Mouse (Mus musculus) adrenal gland, adult 2 months (tissue): ENCODE measurements around the gene Dcdc2c. TPM values are rescaled to one million over a fixed set of nuclear protein-coding genes. Genes with fewer than 3 reads are reported as not detected.
A peak's percentile ranks its signal among the peaks of the same experiment; 100 is the strongest.

ENCODE experiments used
- DNase-seq: peaks from one replicate; pipeline ENCODE4 v3.0.0; 2021
- long read RNA-seq: library from polyadenylated mRNA; stranded (forward); transcript quantifications from one replicate; pipeline ENCODE4 v2.0.0, GENCODE M21; 2021
- polyA plus RNA-seq: library from polyadenylated mRNA; depleted of rRNA; stranded (reverse); fragments of >200 nt; gene quantifications from 2 replicates; pipeline ENCODE4 v1.2.3, GENCODE M21; 2012; rRNA removed
- total RNA-seq, 2 experiments: library from RNA; stranded (reverse); gene quantifications; 2 replicates each; pipeline ENCODE4 v1.2.3; 2021

Dcdc2c gene
- total RNA-seq (under 1 TPM in 1 of 2 experiments, not detected in 1; 0.20 TPM), polyA plus RNA-seq (not detected in 2 replicates)
- long read RNA-seq: 0 reads

DNA sequence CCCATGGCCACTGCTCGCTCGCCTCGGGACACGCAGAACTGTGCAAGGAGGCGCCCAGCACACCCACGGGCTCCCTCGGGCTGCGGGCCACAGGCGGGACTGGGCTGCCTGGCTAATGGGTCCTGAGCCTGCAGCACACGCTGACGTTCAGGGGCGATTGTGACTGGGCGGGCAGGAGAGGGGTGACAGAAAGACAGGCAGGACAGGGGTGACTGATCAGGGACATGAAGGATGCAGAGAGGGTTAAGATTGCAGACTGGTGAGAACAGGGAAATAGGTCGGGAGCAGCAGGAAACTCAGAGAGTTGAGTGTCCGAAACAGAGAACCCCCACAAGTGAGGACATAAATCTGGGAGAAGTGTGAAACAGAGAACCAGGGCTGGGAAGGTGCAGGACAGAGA is at the start of gene Dcdc2c:
Dcdc2c (minus strand) TSS at position 101 of the 400 bp plus-strand sequence.
- DNase-seq: no peak

DNA sequence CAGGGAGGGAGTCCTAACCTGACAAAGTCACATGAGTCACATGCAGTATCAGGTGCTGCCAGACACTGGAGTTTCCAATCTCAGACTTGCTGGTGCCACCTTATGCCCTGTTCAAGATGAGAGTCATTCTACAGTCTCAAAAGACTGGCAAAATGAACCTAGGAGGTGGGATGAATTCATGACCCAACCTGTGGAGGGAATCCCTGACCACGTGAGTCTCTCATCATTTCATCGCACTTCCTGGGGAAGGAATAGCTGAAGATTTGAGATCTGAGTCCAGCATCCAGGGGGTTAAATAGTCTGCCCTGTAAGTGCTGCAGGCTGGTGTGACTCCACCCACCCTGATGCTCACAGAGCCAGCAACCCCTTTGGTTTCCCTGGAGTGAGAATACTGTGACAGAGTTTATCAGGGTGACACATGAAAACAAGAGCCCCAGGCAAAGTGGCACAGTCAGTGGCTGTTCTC is 46.4 kb upstream of the Dcdc2c start:
- no peak for DNase-seq

GRCm38 (mm10) chr12:28598110-28598509 is 45.9 kb upstream of the Dcdc2c start:
- no peak for DNase-seq

DNA sequence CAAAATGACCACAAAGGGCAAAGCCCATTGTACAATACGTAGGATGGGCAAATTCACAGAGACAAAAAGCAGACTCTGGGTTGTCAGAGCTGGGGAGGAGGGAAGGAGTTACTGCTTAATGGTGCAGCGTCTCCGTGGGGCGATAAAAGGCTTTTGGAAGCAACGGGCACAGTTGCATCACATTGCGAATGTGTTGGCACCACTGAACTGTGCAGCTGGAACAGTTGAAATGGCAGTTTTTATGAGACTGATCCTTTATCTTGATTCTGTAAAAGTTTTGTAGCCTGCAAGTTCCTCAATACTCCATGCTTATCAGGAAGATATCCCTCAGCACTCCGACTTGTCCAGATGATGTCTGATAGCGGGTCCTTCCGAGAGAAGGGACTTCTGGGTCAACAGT is 45.5 kb upstream of the Dcdc2c start:
- no peak for DNase-seq

DNA sequence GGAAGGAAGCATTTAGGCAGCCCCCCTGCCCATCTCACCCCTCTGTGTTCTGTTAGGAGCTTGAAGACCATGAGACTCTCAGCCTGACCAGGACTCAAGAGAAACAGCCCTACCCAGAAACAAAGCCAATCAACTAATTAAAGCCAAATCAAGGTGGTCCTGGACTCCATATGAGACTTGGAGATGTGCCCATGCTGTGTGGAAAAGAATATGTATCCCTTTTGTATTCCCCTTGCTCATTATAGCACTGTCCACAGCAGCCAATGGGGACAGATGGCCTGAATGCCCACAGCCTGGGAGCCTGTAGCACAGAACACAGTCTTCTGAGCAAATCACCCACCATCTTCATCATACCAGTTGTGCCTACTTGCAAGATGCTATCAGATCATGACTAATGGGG is 44.7 kb upstream of the Dcdc2c start:
- no peak for DNase-seq

DNA sequence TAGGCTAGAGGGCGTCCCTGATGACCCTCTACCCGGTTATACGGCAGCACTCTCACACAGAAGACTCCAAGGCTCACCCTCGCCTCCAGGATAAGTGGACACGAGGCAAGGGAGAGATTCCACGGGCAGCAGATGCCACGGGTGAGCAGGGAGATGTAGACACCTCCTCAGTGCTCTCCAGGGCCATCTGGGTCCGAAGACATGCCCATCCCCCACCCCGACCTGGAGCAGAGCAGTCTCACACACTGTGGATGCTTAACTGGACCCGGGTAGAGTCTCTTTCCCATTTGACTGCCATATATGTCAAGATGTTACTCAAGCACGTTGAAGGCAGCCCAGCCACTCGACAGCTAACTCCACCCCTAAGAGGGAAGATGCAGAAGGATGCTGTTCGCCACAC is 38.2 kb upstream of the Dcdc2c start:
- DNase-seq: no peak

DNA sequence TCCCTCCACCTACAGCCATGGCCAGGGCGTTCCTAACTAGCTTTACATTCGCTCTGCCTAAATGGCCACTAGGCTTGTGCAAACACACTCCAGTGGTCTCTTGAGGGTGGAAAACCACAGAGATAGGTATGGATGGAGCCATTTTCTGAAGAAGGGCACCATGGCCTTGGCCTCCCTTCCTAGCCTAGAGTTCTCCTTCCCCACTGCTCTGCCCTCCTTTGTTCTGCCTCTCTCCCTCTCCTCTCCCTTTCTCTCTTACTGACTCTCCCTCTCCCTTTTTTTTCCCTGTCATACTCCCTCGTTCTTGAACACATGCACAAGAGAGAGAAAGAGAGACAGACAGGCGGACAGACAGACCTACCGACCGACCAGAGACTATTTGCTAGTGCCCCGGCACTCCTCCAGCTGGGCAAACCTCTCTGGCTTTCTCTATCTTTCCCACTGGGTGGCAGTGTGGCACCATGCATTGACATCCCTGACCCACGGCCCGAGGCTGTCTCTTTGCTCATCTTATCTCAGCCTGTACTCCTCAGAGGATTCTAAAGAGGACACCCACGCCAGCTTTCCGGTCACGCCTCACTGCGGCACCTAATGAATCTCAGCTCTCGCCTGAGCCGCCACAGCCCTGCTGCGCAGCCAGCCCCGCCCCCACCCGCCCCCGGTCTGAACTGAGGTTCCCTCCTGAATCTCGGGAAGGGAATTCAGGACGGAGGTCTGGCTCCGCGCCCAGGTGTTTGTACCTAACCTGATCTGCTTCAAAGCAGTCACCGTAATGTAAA is 37.1 kb upstream of the Dcdc2c start:
- peak; percentile 87 for DNase-seq

DNA sequence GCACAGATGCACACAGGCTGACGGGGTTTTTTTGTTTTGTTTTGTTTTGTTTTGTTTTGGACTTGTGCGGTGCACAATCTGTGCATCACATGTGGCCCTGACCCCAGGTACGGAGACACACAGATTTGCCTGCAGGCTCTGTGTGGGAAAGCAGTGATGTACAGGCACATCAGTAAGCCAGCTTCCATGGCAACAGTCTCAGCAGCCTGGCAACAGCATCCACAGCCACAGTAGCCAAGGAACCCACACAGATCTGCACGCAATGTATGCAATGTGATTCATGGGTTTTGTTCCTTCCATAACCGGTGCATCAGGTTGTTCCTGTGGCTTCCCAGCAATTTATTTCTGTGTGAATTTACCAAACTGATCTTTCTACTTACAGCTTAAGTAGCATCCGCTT is 35.8 kb upstream of the Dcdc2c start:
- no peak for DNase-seq

DNA sequence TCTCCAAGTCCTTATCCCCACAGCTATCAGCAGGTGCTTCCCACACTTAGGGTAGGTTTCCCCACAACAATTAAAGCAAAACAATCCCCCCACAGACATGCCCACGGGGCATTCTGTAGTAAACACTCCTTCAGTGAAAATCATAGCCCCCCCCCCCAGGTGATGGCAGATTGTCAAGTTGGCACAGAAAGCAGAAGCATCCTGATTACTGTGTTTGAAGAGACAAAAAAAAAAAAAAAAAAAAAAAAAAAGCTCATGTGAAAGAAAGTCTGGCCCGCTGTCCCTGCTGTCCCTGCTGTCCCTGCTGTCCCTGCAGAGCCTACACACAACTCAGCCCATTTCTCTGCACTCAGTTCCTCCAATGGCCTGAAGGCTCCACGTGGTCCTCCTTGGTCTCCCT is 31.8 kb upstream of the Dcdc2c start:
- DNase-seq: no peak

GRCm38 (mm10) chr12:28582423-28582822 is 30.2 kb upstream of the Dcdc2c start, which contains the start of gene Allc:
TSS of gene Allc (minus strand) at chr12:28582523.
- DNase-seq: no peak

- peak; percentile 16 for DNase-seq
Measured at GRCm38 (mm10) chr12:28579132-28579531, 26.9 kb upstream of the Dcdc2c start.

DNA sequence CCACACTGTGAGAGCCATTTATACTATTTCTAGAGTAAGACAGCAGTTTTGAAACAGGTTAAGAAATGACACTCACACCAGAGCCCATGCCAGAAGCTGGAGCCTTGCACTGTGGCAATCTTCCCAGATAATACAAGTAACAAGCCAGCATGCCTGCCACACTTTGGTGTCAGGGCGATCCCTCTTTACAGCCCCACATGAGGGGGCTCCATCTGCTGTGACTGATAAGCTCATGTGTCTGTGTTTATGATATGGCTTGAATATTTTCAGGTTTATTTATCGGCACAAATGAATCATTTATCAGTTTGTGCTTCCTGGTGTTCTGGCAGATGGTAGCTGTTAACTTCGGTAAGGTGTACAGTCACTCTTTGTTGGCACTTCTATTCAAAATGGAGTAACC is 25.9 kb upstream of the Dcdc2c start:
- no peak for DNase-seq

GRCm38 (mm10) chr12:28575366-28576070 is 23.3 kb upstream of the Dcdc2c start:
- DNase-seq: no peak

DNA sequence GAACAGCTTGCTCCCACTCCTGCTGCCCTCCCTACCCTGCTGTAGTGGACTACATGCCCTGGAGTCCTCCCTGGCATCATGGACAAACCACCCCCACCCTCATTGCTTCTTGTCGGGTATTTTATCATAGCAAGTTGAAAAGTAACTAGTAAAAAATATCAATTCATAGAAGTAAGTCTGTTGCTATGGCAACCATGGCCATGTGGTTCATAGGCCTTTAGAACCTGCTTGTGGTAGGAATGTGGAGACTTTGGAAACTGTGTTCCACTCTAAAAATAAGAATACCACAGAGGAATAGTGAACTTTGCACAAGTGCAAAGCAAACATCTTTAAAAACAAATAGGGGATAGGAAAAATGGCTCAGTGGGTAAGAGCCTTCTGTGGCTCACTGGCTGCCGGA is 20.0 kb upstream of the Dcdc2c start:
- no peak for DNase-seq

- no peak for DNase-seq
Measured at GRCm38 (mm10) chr12:28551775-28552174, 424 bp downstream of the Dcdc2c start.

GRCm38 (mm10) chr12:28548887-28549286 is 3.3 kb downstream of the Dcdc2c start:
- DNase-seq: no peak

- DNase-seq: no peak
Measured at GRCm38 (mm10) chr12:28514264-28514775, 37.9 kb downstream of the Dcdc2c start.

DNA sequence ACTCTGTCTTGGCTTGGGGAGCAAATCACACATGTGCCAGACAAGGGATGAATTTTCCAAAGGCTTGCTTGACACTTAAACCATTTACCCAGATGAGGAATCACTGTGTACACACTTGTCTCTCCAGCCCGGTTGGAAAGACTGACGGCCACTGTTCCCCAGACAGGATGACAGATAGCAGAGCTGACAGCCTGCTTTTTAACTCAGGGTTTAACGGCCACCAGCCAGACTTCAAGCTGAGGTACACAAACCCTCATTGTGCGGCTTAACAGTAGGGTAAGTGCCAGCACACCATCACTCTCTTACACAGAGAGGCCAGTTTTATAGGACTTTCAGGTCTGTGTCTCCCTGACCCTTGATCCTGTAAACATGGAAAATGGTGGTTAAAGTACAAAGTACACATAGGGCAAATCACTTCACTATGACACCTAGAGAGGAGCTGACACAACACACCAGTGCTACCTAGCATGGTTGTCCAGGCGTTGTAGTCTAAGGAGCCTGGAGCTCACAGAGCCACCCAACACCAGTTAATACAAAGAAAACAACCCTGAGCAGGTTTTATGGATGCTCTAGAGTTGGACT is 42.4 kb downstream of the Dcdc2c start:
- no peak for DNase-seq

DNA sequence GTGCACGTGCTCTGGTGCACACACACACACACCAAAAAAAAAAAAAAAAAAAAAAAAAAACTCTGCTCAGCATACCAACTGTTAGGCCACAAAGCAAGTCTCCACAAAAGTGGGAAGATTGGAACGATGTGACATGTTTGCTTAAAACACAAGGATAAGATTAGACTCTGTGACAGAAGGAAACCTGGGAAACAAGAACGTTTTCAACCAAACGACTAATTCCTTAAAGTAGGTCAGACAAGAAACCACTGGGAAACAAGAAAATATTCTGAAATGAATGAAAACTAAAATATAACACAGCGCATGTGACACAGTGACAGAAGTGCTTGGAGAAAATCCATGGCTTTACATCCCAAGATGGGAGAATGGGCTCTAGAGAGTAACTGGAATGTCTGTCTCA is 57.9 kb downstream of the Dcdc2c start:
- no peak for DNase-seq

GRCm38 (mm10) chr12:28482483-28483160 is 69.6 kb downstream of the Dcdc2c start:
- DNase-seq: no peak

GRCm38 (mm10) chr12:28460951-28461431 is 91.2 kb downstream of the Dcdc2c start:
- no peak for DNase-seq

DNA sequence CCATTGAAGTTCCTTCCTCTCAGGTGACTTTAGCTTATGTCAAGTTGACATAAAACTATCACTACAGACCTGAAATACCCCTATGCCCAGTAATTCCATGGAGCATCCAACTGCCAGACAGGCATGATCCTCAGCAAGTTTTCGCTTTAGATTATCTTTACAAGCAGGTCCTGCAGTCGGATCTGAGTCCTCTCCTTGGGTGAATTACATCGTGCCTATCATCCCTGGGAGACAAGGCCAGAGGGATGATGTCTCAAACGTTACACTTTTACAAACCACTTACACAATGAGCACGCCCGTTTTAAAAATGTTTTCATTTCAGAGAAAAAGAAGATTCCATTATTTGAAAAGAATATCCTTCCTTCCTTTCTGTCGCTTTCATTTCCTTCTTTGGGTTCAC is 91.7 kb downstream of the Dcdc2c start:
- no peak for DNase-seq
